Mouse (Mus musculus) layer of hippocampus, postnatal 36 days (tissue): ENCODE measurements around the gene Cabin1. TPM values are rescaled to one million over a fixed set of nuclear protein-coding genes. Genes with fewer than 3 reads are reported as not detected.
A peak's percentile ranks its signal among the peaks of the same experiment; 100 is the strongest.

Experiments used
- DNase-seq, 2 experiments: peaks; one replicate each; pipeline ENCODE4 v3.0.0; 2022
- total RNA-seq, 2 experiments: library from RNA; stranded (reverse); gene quantifications; 2 replicates each; pipeline ENCODE4 v1.2.3; 2021

Cabin1 gene
- total RNA-seq, 2 experiments from 2014 or later = 58.5 to 73.4 TPM

GRCm38 (mm10) chr10:75664673-75665270 is 99.4 kb downstream of the Cabin1 start:
- DNase-seq = no peak

GRCm38 (mm10) chr10:75662575-75662974 is 101.6 kb downstream of the Cabin1 start:
- DNase-seq = no peak

- no peak for DNase-seq
Measured at GRCm38 (mm10) chr10:75661876-75662275, 102.3 kb downstream of the Cabin1 start.

GRCm38 (mm10) chr10:75661381-75661780 is 102.8 kb downstream of the Cabin1 start:
- no peak for DNase-seq

GRCm38 (mm10) chr10:75657772-75658171 is 106.4 kb downstream of the Cabin1 start:
- DNase-seq = no peak

GRCm38 (mm10) chr10:75657165-75657564 is 107.0 kb downstream of the Cabin1 start:
- no peak for DNase-seq

- no peak for DNase-seq
Measured at GRCm38 (mm10) chr10:75654053-75654452, 110.1 kb downstream of the Cabin1 start.

GRCm38 (mm10) chr10:75651381-75652068 is 112.6 kb downstream of the Cabin1 start:
- DNase-seq = no peak

- DNase-seq = no peak
Measured at GRCm38 (mm10) chr10:75650306-75650902, 113.7 kb downstream of the Cabin1 start.

- DNase-seq = no peak
Measured at GRCm38 (mm10) chr10:75649406-75649995, 114.6 kb downstream of the Cabin1 start.

GRCm38 (mm10) chr10:75649001-75649400 is 115.1 kb downstream of the Cabin1 start:
- DNase-seq = no peak

- DNase-seq = no peak
Measured at GRCm38 (mm10) chr10:75648091-75648490, 116.0 kb downstream of the Cabin1 start.

- no peak for DNase-seq
Measured at GRCm38 (mm10) chr10:75647362-75647761, 116.8 kb downstream of the Cabin1 start.

GRCm38 (mm10) chr10:75646406-75646805 is 117.7 kb downstream of the Cabin1 start:
- no peak for DNase-seq

- DNase-seq = no peak
Measured at GRCm38 (mm10) chr10:75645616-75646015, 118.5 kb downstream of the Cabin1 start.

- no peak for DNase-seq
Measured at GRCm38 (mm10) chr10:75643741-75644343, 120.3 kb downstream of the Cabin1 start, which contains the start of gene Susd2. Susd2 (minus strand) TSS chr10:75644008.

- DNase-seq = no peak
Measured at GRCm38 (mm10) chr10:75642891-75643290, 121.2 kb downstream of the Cabin1 start.

- peak in 1 of 2 experiments; percentile 4 for DNase-seq
Measured at GRCm38 (mm10) chr10:75642436-75642835, 121.7 kb downstream of the Cabin1 start.

GRCm38 (mm10) chr10:75641721-75642222 is 122.4 kb downstream of the Cabin1 start:
- DNase-seq = no peak

- no peak for DNase-seq
Measured at GRCm38 (mm10) chr10:75637711-75638110, 126.4 kb downstream of the Cabin1 start.

- no peak for DNase-seq
Measured at GRCm38 (mm10) chr10:75636084-75636786, 127.9 kb downstream of the Cabin1 start.

- peak; percentile 78 to 82 for DNase-seq
Measured at GRCm38 (mm10) chr10:75635693-75636055, 128.5 kb downstream of the Cabin1 start.
